Mouse (Mus musculus) forebrain, postnatal 0 days (tissue): ENCODE results near the gene Tmem72. TPM values are rescaled to one million over a fixed set of nuclear protein-coding genes. Genes with fewer than 3 reads are reported as not detected.

Source experiments
- ATAC-seq: fragments of 200-750 bp; cut with Nextera tagmentation; 2 replicates; pipeline ENCODE4 v1.8.0; 2017; ENCODE audit warnings: mild to moderate bottlenecking, moderate library complexity
- DNase-seq: peaks from one replicate; pipeline ENCODE4 v3.0.0-alpha.2; 2015
- H3K27ac ChIP-seq: fragments of 300-500 bp; sonication (generic); 2 replicates; pipeline ENCODE4 v1.5.1; 2014; ENCODE audit warnings: low read depth, mild to moderate bottlenecking, antibody characterized with exemption, low read length, moderate library complexity, mixed read lengths
- H3K27me3 ChIP-seq: fragments of 300-500 bp; sonication (generic); 2 replicates; pipeline ENCODE4 v1.6.1; 2014; ENCODE audit warnings: mild to moderate bottlenecking, low read length, mixed read lengths; ENCODE audit not compliant: insufficient read depth
- H3K36me3 ChIP-seq: fragments of 300-500 bp; sonication (generic); 2 replicates; pipeline ENCODE4 v1.6.1; 2014; ENCODE audit warnings: mild to moderate bottlenecking, moderate library complexity; ENCODE audit not compliant: insufficient read depth
- H3K4me1 ChIP-seq: fragments of 300-500 bp; sonication (generic); 2 replicates; pipeline ENCODE4 v1.6.1; 2014; ENCODE audit warnings: antibody characterized with exemption; ENCODE audit not compliant: insufficient read depth
- H3K4me2 ChIP-seq: fragments of 300-500 bp; sonication (generic); 2 replicates; pipeline ENCODE4 v1.6.1; 2014; ENCODE audit warnings: low read depth, mild to moderate bottlenecking, moderate library complexity
- H3K4me3 ChIP-seq: fragments of 300-500 bp; sonication (generic); 2 replicates; pipeline ENCODE4 v1.5.1; 2014; ENCODE audit warnings: low read depth, low read length, mixed read lengths
- H3K9ac ChIP-seq: fragments of 300-500 bp; sonication (generic); 2 replicates; pipeline ENCODE4 v1.6.1; 2014; ENCODE audit warnings: mild to moderate bottlenecking
- H3K9me3 ChIP-seq: fragments of 300-500 bp; sonication (generic); 2 replicates; pipeline ENCODE4 v1.6.1; 2016; ENCODE audit warnings: low read length
- CTCF ChIP-seq: sonication (generic); IDR thresholded peaks from 2 replicates; pipeline ENCODE4 v1.5.1; 2016; ENCODE audit warnings: antibody characterized with exemption, control low read depth, low read depth
- WGBS: fragments of 180-500 bp; shearing (Covaris S2); extraction: QIAGEN DNeasy Blood & Tissue Kit; methylation state at CpG from one replicate; pipeline ENCODE4 v1.1.7; 2014; 5-methylcytosine and 5-hydroxymethylcytosine counted together
- polyA plus RNA-seq: library from polyadenylated mRNA; unstranded; fragments of >200 nt; fragmentation: Nextera tagmentation; extraction: Ambion mirVana; gene quantifications from 2 replicates; pipeline ENCODE4 v1.2.1, GENCODE M21; 2015
- total RNA-seq: library from RNA; depleted of rRNA; stranded (reverse); fragments of >200 nt; gene quantifications from 2 replicates; pipeline ENCODE4 v1.2.3, GENCODE M21; 2014

The Tmem72 gene
- total and polyA plus RNA-seq, 2 experiments from 2014 or later, result 0.52 to 1.9 TPM

DNA sequence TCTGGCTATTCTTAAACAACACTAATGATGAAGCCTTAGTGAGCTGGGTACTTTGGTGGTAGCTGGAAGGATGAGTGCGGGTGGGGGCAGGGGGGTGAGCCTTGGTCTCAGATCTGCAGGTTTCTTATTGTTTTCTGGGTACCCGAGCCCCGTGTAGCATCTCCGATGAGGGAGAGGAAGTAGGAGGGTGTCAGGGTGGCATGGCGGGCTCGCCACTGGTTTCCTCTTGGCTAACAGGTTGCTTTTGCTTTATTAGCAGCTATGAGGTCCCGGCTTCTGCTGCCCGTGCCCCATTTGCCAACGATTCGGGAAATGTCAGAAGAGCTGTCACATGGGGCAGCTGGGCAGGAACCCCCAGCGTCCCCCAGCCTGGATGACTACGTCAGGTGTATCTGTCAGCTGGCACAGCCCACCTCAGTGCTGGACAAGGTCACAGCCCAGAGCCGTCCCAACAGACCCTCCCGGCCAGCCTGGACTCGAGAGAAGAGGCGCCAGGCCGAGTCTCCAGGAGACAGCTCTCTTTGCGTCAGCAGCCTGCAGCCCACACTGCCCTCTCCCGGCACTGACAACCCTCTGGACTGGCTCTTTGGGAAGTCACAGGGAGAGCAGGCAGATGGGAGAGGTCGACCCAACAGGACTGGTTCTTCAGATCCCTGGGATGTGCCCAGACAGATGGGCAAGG is 65.1 kb downstream of the Tmem72 start:
- Histone ChIP-seq H3K4me2 (no peak overlapping the region), H3K4me1 (no peaks in the 10 kb centered on the region), H3K9me3 (no peaks in the 10 kb centered on the region), H3K36me3 (no peaks in the 10 kb centered on the region), H3K9ac (no peak overlapping the region), H3K4me3 (no peak overlapping the region), H3K27ac (no peak overlapping the region), H3K27me3 (no peaks in the 10 kb centered on the region)
- no peak for DNase-seq
- TF ChIP-seq CTCF, result 0 out of 2 replicates have a peak, but pooled peaks have one; percentile 17
- ATAC-seq, result no peak
- 85% methylated on average over 20 of the region's 20 CpGs for WGBS

DNA sequence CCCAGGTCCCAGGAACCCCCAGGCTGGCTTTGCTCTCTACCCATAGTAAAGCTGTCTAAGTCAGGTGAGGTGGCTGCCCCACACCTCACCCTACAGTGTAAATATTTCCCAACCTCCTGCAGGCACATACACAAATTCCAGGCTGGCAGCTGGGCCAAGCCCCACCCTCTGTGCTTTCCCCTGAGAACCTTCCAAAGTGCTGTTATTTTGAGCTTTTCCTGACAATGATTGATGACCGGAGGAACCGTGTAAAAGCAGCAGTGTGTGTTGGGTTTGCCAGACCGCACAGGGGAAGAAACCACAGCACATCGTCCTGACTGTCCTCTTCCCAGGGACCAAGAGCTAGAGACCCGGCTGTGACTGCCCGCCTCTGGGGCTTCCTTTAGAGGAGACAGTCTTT is 66.3 kb downstream of the Tmem72 start, which contains the start of gene Depp1:
Depp1 (plus strand) TSS at position 204 of the 400 bp plus-strand sequence.
- ATAC-seq (no peak), DNase-seq (no peak)
- WGBS, result 75% methylated on average over 6 of the region's 6 CpGs
- Histone ChIP-seq H3K36me3 (no peaks in the 10 kb centered on the region), H3K27ac (no peak within 1 kb of the TSS), H3K27me3 (no peaks in the 10 kb centered on the region), H3K4me1 (no peaks in the 10 kb centered on the region), H3K9ac (no peak within 1 kb of the TSS), H3K4me3 (no peak within 1 kb of the TSS), H3K4me2 (no peak within 1 kb of the TSS), H3K9me3 (no peaks in the 10 kb centered on the region)
- no peak for TF ChIP-seq CTCF

DNA sequence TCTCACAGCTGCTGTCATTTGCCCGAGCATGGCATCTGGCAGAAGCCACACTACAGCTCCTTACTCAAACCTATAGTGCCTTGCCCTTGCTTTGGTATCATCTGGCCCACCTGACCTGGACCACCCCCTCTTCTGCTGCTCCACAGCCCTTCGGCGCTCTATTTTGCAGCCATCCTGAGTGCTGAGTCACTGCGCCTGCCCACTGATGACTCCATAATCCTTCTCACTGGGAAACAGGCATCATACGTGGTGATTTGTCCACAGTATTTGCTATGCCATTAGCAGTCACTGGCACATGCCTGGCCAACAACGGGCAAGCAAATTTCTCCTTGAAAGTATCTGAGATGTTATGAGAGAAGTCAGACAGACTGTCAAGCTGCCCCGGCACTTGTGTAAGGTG is 66.9 kb downstream of the Tmem72 start:
- no peaks in the 10 kb centered on the region for H3K27me3 ChIP-seq
- no peaks in the 10 kb centered on the region for H3K9me3 ChIP-seq
- no peaks in the 10 kb centered on the region for H3K4me1 ChIP-seq
- WGBS, result 93% methylated on average over 7 of the region's 7 CpGs
- no peak overlapping the region for H3K4me3 ChIP-seq
- no peak for TF ChIP-seq CTCF
- no peak overlapping the region for H3K9ac ChIP-seq
- H3K27ac ChIP-seq, result no peak overlapping the region
- no peaks in the 10 kb centered on the region for H3K36me3 ChIP-seq
- DNase-seq, result no peak
- no peak for ATAC-seq
- H3K4me2 ChIP-seq, result no peak overlapping the region

DNA sequence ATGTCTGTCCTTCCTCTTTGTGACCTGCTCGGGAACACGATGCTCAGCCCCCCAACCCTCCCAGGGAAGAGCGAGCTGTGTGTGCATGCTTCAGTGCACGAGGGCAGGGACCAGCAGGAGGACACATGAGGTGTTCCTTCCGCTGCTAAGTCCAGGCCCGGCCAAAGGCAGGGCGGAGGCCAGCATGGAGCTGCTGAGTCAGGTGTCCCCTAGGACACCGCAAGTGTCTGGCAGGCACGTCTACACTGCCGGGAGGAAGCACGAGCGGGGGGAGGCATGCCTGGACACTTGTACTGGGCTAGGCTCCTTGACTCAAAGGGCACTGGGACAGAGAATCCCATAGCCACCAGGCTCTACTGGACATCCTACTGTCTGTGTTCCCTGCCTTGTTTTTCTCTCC is 69.0 kb downstream of the Tmem72 start:
- TF ChIP-seq CTCF, result no peak

DNA sequence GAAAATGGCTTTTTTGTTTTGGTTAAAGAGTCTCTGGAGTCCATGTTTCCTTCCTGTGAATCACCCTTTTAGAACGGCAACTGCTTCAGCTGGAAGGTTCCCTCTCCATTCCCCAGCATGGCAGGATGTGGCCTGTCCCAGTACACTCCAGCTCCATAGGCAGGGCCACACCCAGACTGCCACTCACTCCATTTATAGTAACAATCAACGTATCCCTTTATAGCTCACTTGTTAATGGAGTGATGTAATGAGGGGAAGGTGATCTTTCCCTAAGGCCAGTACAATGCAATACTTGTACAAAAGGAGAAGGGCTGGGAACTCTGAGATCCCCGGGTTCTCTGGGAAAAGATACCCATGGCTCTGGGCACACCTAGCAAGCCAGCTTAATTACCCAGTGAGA is 72.4 kb downstream of the Tmem72 start:
- H3K4me2 ChIP-seq, result no peak overlapping the region
- no peak overlapping the region for H3K4me3 ChIP-seq
- no peaks in the 10 kb centered on the region for H3K36me3 ChIP-seq
- ATAC-seq (no peak), DNase-seq (no peak)
- no peak overlapping the region for H3K27ac ChIP-seq
- no peak overlapping the region for H3K9ac ChIP-seq
- no peaks in the 10 kb centered on the region for H3K9me3 ChIP-seq
- TF ChIP-seq CTCF, result no peak
- H3K4me1 ChIP-seq, result no peaks in the 10 kb centered on the region
- no peaks in the 10 kb centered on the region for H3K27me3 ChIP-seq
- 64% methylated on average over 3 of the region's 3 CpGs for WGBS

More for the DNA sequence above, 69.0 kb downstream of the Tmem72 start:
- H3K27me3 ChIP-seq, result no peaks in the 10 kb centered on the region
- no peak overlapping the region for H3K4me3 ChIP-seq
- H3K27ac ChIP-seq, result no peak overlapping the region
- 80% methylated on average over 12 of the region's 12 CpGs for WGBS
- H3K36me3 ChIP-seq, result no peaks in the 10 kb centered on the region
- H3K4me2 ChIP-seq, result no peak overlapping the region
- DNase-seq, result no peak
- H3K4me1 ChIP-seq, result no peaks in the 10 kb centered on the region
- H3K9me3 ChIP-seq, result no peaks in the 10 kb centered on the region
- no peak for ATAC-seq
- H3K9ac ChIP-seq, result no peak overlapping the region

DNA sequence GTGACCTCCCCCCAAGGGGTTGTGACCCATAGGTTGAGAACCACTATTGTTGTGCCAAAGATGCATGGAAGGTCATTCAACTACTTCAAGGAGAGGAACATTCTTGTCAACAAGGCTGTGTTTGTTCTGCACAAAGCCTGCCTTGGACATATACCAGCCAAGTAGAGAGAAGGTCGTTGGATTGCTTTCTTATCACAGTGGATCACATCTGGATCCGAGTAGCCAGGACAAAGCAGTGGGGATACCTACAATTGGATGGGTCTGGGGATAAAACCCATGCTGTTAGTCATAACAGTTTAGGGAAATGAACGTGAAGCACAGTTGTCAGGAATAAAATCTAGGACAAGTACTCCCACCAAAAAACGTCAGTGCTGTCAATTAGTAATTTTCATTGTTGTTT is 72.8 kb downstream of the Tmem72 start:
- DNase-seq, result no peak
- no peak overlapping the region for H3K27ac ChIP-seq
- TF ChIP-seq CTCF, result no peak

DNA sequence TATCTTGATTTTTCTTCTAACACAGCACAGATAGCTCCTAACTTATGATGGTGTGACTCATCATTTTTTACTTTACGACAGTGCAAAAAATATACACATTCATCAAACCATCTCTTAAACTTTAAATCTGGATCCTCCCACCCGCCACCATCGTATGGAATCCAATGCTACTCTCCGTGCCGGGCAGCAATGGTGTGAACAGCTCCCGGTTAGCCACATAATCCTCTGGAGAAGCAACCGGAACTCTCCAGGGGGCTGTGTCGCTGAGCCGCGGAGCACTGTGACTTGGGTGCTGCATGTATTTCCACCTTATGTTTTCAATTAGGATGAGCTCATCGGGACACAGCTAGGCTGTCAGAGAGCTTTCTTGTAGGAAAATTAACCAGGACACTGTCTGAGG is 73.8 kb downstream of the Tmem72 start:
- Histone ChIP-seq H3K4me3 (no peak overlapping the region), H3K36me3 (no peaks in the 10 kb centered on the region), H3K9me3 (no peaks in the 10 kb centered on the region), H3K27me3 (no peaks in the 10 kb centered on the region), H3K4me2 (no peak overlapping the region), H3K4me1 (no peaks in the 10 kb centered on the region), H3K27ac (no peak overlapping the region), H3K9ac (no peak overlapping the region)
- 90% methylated on average over 11 of the region's 11 CpGs for WGBS
- ATAC-seq (no peak), DNase-seq (no peak)
- no peak for TF ChIP-seq CTCF

More for the DNA sequence above, 72.8 kb downstream of the Tmem72 start:
- no peaks in the 10 kb centered on the region for H3K9me3 ChIP-seq
- no peak overlapping the region for H3K4me3 ChIP-seq
- H3K36me3 ChIP-seq, result no peaks in the 10 kb centered on the region
- WGBS, result 68% methylated on average over 4 of the region's 4 CpGs
- no peaks in the 10 kb centered on the region for H3K27me3 ChIP-seq
- no peak overlapping the region for H3K4me2 ChIP-seq
- ATAC-seq, result no peak
- H3K9ac ChIP-seq, result no peak overlapping the region
- H3K4me1 ChIP-seq, result no peaks in the 10 kb centered on the region
